Mouse (Mus musculus) urinary bladder, postnatal 25 days (tissue): ENCODE data around the gene Syt7.

Experiments
- DNase-seq: peaks from one replicate; pipeline ENCODE4 v3.0.0; 2022; ENCODE audit warnings: low spot score

The Syt7 gene

GRCm38 (mm10) chr19:10459907-10460306 lies 71.0 kb downstream of the Syt7 start:
- no peak for DNase-seq

- no peak for DNase-seq
Observed at GRCm38 (mm10) chr19:10461584-10461983, 72.7 kb downstream of the Syt7 start.

GRCm38 (mm10) chr19:10464427-10464826 lies 75.5 kb downstream of the Syt7 start:
- no peak for DNase-seq

- no peak for DNase-seq
Observed at GRCm38 (mm10) chr19:10469171-10469658, 80.3 kb downstream of the Syt7 start.

GRCm38 (mm10) chr19:10472958-10473357 lies 84.1 kb downstream of the Syt7 start:
- no peak for DNase-seq

- no peak for DNase-seq
Observed at GRCm38 (mm10) chr19:10473779-10474178, 84.9 kb downstream of the Syt7 start.

- DNase-seq = no peak
Observed at GRCm38 (mm10) chr19:10479541-10479940, 90.7 kb downstream of the Syt7 start.

GRCm38 (mm10) chr19:10482703-10483102 lies 93.8 kb downstream of the Syt7 start, which contains the start of gene Ppp1r32:
Gene Ppp1r32 (minus strand): TSS chr19:10482928.
- no peak for DNase-seq

GRCm38 (mm10) chr19:10486264-10486738 lies 97.4 kb downstream of the Syt7 start:
- DNase-seq = peak; percentile 29

GRCm38 (mm10) chr19:10495670-10496069 lies 106.8 kb downstream of the Syt7 start:
- DNase-seq = no peak

- DNase-seq = no peak
Observed at GRCm38 (mm10) chr19:10496976-10497375, 108.1 kb downstream of the Syt7 start.

GRCm38 (mm10) chr19:10497512-10498160 lies 108.7 kb downstream of the Syt7 start:
- no peak for DNase-seq

- DNase-seq = no peak
Observed at GRCm38 (mm10) chr19:10500581-10500980, 111.7 kb downstream of the Syt7 start.

- peak; percentile 23 for DNase-seq
Observed at GRCm38 (mm10) chr19:10502571-10502970, 113.7 kb downstream of the Syt7 start.
